Mouse (Mus musculus) myocyte (in vitro differentiated cells): ENCODE data around the gene Onecut3.

Experiments
- MAX ChIP-seq: IDR thresholded peaks from one replicate; pipeline ENCODE4 v1.6.1; 2011; ENCODE audit warnings: low read depth, mild to moderate bottlenecking, control low read depth
- POLR2A ChIP-seq: IDR thresholded peaks from one replicate; pipeline ENCODE4 v1.6.1; 2011; ENCODE audit warnings: low read depth, mild to moderate bottlenecking, control low read depth, moderate library complexity; ENCODE audit not compliant: insufficient read length

DNA sequence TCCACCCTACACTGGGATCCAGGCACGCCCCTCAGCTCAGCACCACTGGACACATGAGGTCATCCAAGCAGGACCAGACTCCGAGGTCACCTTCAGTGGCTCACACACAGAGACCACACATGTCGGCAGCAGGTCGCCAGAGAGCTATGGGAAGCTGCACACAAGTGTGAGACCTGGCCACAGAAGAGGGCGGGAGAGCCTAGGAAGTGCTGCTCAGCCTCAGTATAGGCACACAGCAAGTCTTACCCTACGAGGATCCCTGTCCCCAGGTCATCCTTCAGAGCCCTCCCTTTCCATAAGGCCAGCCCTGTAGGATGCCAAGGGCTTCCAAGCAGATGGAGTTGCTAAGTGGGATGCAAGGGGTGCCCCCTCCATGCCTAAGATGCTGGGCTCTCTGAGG, 59.4 kb downstream of the Onecut3 start:
- no peak for TF ChIP-seq POLR2A
- no peak for TF ChIP-seq MAX
